Mouse (Mus musculus) heart, embryonic 11.5 days (tissue): ENCODE results near the gene Golgb1. TPM values are rescaled to one million over a fixed set of nuclear protein-coding genes. Genes with fewer than 3 reads are reported as not detected.

Experiments used
- ATAC-seq: fragments of 200-750 bp; cut with Nextera tagmentation; replicated peaks from 2 replicates; pipeline ENCODE4 v1.8.0; 2017; ENCODE audit warnings: moderate library complexity; ENCODE audit not compliant: insufficient number of reproducible peaks, low FRiP score, low TSS enrichment
- H3K27ac ChIP-seq: fragments of 300-500 bp; sonication (generic); 2 replicates; pipeline ENCODE4 v1.5.1; 2014; ENCODE audit warnings: mild to moderate bottlenecking, low read depth, low read length
- H3K27me3 ChIP-seq: fragments of 300-500 bp; sonication (generic); 2 replicates; pipeline ENCODE4 v1.6.1; 2014; ENCODE audit warnings: mild to moderate bottlenecking, low read length, mixed read lengths; ENCODE audit not compliant: control insufficient read depth, insufficient read depth
- H3K36me3 ChIP-seq: fragments of 300-500 bp; sonication (generic); 2 replicates; pipeline ENCODE4 v1.6.1; 2014; ENCODE audit warnings: mild to moderate bottlenecking, low read length, moderate library complexity, mixed read lengths; ENCODE audit not compliant: control insufficient read depth, insufficient read depth
- H3K4me1 ChIP-seq: fragments of 300-500 bp; sonication (generic); 2 replicates; pipeline ENCODE4 v1.6.1; 2014; ENCODE audit warnings: low read length; ENCODE audit not compliant: control insufficient read depth, insufficient read depth
- H3K4me2 ChIP-seq: fragments of 300-500 bp; sonication (generic); 2 replicates; pipeline ENCODE4 v1.6.1; 2014; ENCODE audit warnings: mild to moderate bottlenecking, moderate library complexity
- H3K4me3 ChIP-seq: fragments of 300-500 bp; sonication (generic); 2 replicates; pipeline ENCODE4 v1.5.1; 2014; ENCODE audit warnings: low read depth, low read length
- H3K9ac ChIP-seq: fragments of 300-500 bp; sonication (generic); 2 replicates; pipeline ENCODE4 v1.6.1; 2014; ENCODE audit warnings: mild to moderate bottlenecking, low read depth, low read length, moderate library complexity
- H3K9me3 ChIP-seq: fragments of 300-500 bp; sonication (generic); replicated peaks from 2 replicates; pipeline ENCODE4 v1.6.1; 2016; ENCODE audit warnings: low read length; ENCODE audit not compliant: control insufficient read depth
- WGBS: fragments of 180-500 bp; shearing (Covaris S2); extraction: QIAGEN DNeasy Blood & Tissue Kit; methylation state at CpG from one replicate; pipeline ENCODE4 v1.1.7; 2014; ENCODE audit not compliant: insufficient replicate concordance; 5-methylcytosine and 5-hydroxymethylcytosine counted together
- polyA plus RNA-seq: library from polyadenylated mRNA; unstranded; fragments of >200 nt; fragmentation: Nextera tagmentation; extraction: Ambion mirVana; gene quantifications from 2 replicates; pipeline ENCODE4 v1.2.1, GENCODE M21; 2014

Gene Golgb1
- polyA plus RNA-seq, 1 experiment from 2014 or later: 70.1 TPM

DNA sequence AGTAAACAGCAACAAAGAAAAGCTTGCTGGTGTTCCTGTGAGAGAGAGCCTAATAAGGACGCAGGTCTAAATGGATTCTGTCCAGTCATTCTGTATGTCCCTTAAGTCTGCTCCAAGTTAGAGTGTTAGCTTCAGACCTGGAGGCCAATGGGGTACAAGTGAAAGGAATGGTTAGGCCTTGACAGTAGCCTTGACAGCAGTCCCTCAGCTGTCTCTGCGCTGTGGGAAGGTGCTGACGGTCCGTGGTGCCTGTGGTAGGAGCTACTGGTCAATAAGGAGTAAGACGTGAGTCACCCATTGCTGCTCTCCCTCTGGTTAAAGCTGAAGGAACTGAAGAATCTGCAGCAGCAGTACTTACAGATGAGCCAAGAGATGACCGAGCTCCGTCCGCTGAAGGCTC, 49.4 kb downstream of the Golgb1 start:
- Histone ChIP-seq H3K27ac (no peak overlapping the region), H3K4me2 (no peak overlapping the region), H3K27me3 (no peaks in the 10 kb centered on the region), H3K9ac (no peak overlapping the region), H3K36me3 (peaks cover 23% of the 10 kb centered on the region), H3K4me3 (no peak overlapping the region), H3K4me1 (no peaks in the 10 kb centered on the region), H3K9me3 (no peaks in the 10 kb centered on the region)
- whole genome bisulfite sequencing: 85% methylated on average over 8 of the region's 8 CpGs
- ATAC-seq: no peak

DNA sequence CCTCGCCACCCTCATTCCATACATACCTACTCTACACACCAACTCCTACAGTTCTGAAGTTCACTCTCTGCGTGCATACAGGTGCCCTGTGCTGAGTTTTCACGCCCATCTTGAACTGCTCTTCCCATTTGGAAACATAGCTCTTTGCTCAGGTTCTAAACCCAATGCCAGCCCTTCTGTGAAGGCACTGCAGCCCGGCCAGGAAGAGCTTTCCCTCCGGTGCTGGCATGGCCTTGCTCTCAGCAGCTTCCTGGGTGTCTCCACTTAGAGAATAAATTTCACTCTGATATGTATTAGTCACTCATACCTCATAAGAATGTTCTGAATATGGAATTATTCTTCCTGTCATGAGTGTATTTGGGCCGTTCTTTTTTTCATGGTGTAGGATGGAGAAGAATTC, 50.4 kb downstream of the Golgb1 start:
- ATAC-seq: no peak
- H3K4me3 ChIP-seq: no peak overlapping the region
- H3K9ac ChIP-seq: no peak overlapping the region
- whole genome bisulfite sequencing: 85% methylated on average over 6 of the region's 6 CpGs
- H3K9me3 ChIP-seq: no peaks in the 10 kb centered on the region
- no peaks in the 10 kb centered on the region for H3K27me3 ChIP-seq
- H3K4me2 ChIP-seq: no peak overlapping the region
- no peak overlapping the region for H3K27ac ChIP-seq
- H3K36me3 ChIP-seq: peaks cover 28% of the 10 kb centered on the region
- H3K4me1 ChIP-seq: no peaks in the 10 kb centered on the region

DNA sequence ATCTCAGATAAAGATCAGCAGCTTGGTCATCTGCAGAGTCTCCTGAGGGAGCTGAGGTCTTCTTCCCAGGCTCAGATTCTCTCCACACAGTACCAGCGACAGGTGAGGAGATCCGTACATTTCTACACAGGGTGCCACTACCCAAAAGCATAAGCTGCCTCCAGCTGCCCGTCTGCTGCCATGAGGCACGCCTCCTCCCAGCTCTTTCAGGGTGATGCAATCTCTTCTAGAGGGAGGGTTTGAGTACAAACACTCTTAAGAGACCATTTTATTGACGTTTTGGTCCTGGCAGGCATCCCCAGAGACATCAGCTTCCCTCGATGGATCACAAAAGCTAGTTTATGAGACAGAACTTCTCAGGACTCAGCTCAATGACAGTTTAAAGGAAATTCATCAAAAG, 50.9 kb downstream of the Golgb1 start:
- WGBS: 80% methylated on average over 6 of the region's 6 CpGs
- no peaks in the 10 kb centered on the region for H3K4me1 ChIP-seq
- no peak overlapping the region for H3K4me2 ChIP-seq
- peaks cover 28% of the 10 kb centered on the region for H3K36me3 ChIP-seq
- no peak overlapping the region for H3K4me3 ChIP-seq
- no peaks in the 10 kb centered on the region for H3K27me3 ChIP-seq
- H3K9me3 ChIP-seq: no peaks in the 10 kb centered on the region
- no peak overlapping the region for H3K9ac ChIP-seq
- no peak for ATAC-seq
- H3K27ac ChIP-seq: no peak overlapping the region

DNA sequence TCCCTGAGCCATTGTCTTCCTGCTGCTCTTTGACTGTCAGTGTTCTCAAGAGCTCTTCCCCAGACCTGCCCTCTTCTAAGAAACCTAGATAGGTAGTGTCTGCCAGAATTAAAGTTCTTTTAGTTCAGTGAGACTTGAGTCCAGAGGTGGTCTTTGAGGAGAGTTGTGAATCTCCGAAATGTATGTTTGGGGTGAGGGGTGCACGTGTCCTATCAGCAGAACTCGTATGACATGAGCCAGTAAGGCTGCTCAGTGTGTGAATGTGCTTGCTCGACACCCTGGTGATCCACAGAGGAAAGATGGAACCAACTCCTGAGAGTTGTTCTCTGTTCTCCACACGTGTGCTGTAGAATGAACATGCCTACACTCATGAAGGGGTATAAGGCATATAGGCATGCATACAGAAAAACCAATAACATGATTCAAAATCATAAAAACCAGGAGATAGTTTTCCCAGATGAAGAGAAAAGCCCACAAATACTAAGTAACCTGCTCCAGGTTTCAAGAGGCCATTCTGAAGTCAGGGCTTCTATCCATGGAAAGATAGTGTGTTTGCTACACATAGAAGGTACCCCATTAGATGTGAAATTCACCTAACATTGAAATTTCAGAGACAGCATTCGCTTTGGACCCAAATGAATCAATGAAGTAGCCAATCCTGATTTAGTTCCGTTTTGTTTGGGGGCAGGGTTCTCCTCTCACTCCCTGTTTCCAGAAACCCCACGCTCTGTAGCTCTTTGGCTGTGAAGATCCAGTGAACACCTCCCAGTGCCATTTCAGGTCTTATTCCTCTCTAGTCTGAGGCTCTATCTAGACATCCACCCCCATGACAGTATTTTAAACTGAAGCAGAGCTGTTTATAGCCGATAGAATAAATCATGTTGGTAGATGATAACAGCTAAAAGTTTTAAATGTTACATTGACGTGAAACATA, 51.8 kb downstream of the Golgb1 start:
- Histone ChIP-seq H3K9me3 (no peaks in the 10 kb centered on the region), H3K4me3 (no peak overlapping the region), H3K4me2 (no peak overlapping the region), H3K27ac (no peak overlapping the region), H3K27me3 (no peaks in the 10 kb centered on the region), H3K9ac (no peak overlapping the region), H3K4me1 (no peaks in the 10 kb centered on the region), H3K36me3 (peaks cover 28% of the 10 kb centered on the region)
- 88% methylated on average over 10 of the region's 10 CpGs for WGBS
- ATAC-seq: no peak

DNA sequence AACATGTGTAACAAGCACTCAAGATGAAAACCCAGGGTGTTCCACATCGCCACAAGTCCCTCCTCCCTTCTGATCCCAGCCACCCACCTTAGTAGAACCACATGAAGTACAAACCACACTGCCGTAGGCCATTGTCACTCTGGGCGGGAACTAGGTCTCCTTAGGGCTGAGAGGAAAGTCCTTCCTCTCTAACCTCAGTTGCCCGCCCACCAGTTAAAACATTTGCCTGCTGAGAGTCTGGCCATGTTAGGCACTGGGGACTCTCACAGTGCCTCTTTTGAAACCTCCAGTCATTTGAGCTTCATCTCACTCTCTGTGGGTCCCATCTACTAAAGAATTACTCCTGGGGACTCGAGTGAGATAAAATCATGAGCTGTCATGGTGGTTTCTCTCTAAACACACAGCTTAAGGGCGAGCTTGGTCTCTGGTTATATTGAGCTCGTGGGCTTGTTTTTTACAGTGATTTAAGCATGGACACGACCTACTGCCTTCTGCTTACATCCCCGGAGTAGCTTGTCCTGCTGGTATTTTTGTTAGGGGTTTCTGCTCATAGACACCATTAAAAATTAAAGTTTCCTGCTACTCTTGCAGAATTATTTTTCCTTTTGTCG, 52.7 kb downstream of the Golgb1 start:
- Histone ChIP-seq H3K4me3 (no peak overlapping the region), H3K4me2 (no peak overlapping the region), H3K36me3 (peaks cover 31% of the 10 kb centered on the region), H3K9me3 (no peaks in the 10 kb centered on the region), H3K27me3 (no peaks in the 10 kb centered on the region), H3K4me1 (no peaks in the 10 kb centered on the region), H3K27ac (no peak overlapping the region), H3K9ac (no peak overlapping the region)
- 85% methylated on average over 10 of the region's 10 CpGs for WGBS
- ATAC-seq: no peak

DNA sequence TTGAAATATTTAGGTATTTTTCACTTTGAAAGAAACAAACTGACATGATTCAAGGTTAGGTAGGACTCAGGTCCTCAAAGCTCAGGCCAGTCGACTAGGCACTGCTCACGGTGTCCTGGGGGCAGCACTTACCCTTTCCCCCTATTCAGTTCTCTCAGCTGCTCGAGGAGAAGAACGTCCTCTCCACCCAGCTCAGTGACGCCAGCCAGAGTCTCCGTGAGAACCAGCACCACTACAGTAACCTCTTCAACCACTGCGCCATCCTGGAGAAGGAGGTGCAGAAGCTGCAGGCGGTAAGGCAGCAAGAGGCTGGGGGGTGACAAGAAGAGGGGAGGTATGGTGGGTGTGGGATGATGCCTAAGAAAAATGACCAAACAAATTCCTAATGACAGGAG, 53.2 kb downstream of the Golgb1 start:
- no peaks in the 10 kb centered on the region for H3K4me1 ChIP-seq
- H3K4me3 ChIP-seq: no peak overlapping the region
- H3K9ac ChIP-seq: no peak overlapping the region
- H3K4me2 ChIP-seq: no peak overlapping the region
- H3K9me3 ChIP-seq: no peaks in the 10 kb centered on the region
- WGBS: 85% methylated on average over 8 of the region's 8 CpGs
- no peak for ATAC-seq
- no peaks in the 10 kb centered on the region for H3K27me3 ChIP-seq
- H3K27ac ChIP-seq: no peak overlapping the region
- H3K36me3 ChIP-seq: peaks cover 32% of the 10 kb centered on the region

DNA sequence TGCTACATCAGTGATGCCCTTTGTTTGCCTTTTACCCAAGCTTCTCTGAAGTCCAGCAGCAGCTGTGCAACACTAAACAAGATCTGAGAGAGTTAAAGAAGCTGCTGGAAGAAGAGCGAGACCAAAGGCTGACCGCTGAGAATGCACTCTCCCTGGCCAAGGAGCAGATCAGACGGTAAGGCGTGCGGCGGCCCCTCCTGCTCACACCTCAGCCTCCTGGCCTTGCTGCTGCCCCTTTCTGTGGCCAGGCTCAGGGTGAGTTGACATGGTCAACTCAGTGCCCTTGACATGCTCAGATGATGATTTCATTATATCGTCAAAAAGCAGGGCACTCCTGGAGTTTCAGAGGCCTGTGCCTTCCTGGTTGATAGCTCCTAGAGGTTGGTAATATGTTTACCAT, 54.3 kb downstream of the Golgb1 start:
- WGBS: 93% methylated on average over 7 of the region's 7 CpGs
- H3K27ac ChIP-seq: no peak overlapping the region
- H3K4me2 ChIP-seq: no peak overlapping the region
- H3K27me3 ChIP-seq: no peaks in the 10 kb centered on the region
- no peak overlapping the region for H3K4me3 ChIP-seq
- no peak for ATAC-seq
- H3K9me3 ChIP-seq: no peaks in the 10 kb centered on the region
- H3K36me3 ChIP-seq: peaks cover 30% of the 10 kb centered on the region
- no peak overlapping the region for H3K9ac ChIP-seq
- H3K4me1 ChIP-seq: no peaks in the 10 kb centered on the region

DNA sequence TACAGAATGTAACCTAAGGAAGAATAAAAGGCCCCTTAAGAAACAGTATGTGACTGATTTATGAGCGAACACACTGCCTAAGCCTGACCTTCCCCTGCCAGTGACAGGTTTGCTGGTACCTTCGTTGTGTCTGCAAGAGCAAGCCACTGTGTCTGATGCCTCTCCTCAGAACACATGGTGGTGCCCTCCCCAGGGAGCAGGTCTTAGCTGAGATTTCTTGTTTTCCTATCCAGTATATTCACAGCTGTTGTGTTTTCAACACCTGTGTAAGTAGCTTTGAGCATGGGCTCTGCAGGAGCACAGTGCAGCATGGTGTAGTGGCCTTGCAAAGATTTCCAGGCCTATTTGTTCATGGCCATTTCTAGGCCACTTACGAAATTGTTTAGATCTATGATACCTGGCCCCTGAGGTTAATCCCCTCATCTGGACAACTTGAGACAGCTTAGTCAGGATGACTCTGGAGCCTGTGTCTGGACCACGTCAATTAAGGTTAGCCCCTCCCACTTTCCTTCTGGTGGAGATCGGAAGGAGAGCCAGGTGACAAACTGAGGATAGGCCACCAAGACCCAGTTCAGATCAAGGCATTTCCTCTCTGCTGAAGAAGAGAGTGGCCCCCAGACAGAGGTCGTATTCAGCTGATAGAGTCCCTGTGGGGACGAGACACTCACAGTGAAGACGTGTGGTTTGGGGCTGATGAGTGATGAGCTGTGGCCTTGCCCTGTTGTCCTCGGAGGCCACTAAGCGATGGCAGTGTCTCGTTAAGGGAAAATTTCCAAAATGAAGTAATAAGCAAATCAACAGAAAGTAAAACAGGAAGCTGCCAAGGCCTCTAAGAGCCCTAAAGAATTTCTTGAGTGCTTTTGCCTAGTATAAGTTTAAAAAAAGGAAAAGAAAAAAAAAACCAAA, 55.5 kb downstream of the Golgb1 start:
- H3K36me3 ChIP-seq: peaks cover 30% of the 10 kb centered on the region
- WGBS: 57% methylated on average over 11 of the region's 11 CpGs
- no peak for ATAC-seq
- H3K9ac ChIP-seq: no peak overlapping the region
- no peak overlapping the region for H3K4me2 ChIP-seq
- H3K4me3 ChIP-seq: no peak overlapping the region
- no peaks in the 10 kb centered on the region for H3K4me1 ChIP-seq
- H3K27me3 ChIP-seq: no peaks in the 10 kb centered on the region
- H3K27ac ChIP-seq: no peak overlapping the region
- no peaks in the 10 kb centered on the region for H3K9me3 ChIP-seq
